Mouse (Mus musculus) liver, adult 2 months (tissue): ENCODE measurements around the gene Ap2a1.

Experiments
- CTCF ChIP-seq: fragments of 200-500 bp; IDR thresholded peaks from 2 replicates; pipeline ENCODE4 v1.5.1; 2011; ENCODE audit warnings: low read depth, low read length, control low read depth
- POLR2A ChIP-seq: fragments of 200-500 bp; IDR thresholded peaks from 2 replicates; pipeline ENCODE4 v1.6.1; 2011; ENCODE audit warnings: low read length, control low read depth; ENCODE audit not compliant: insufficient read depth; ENCODE audit errors: extremely low read depth

DNA sequence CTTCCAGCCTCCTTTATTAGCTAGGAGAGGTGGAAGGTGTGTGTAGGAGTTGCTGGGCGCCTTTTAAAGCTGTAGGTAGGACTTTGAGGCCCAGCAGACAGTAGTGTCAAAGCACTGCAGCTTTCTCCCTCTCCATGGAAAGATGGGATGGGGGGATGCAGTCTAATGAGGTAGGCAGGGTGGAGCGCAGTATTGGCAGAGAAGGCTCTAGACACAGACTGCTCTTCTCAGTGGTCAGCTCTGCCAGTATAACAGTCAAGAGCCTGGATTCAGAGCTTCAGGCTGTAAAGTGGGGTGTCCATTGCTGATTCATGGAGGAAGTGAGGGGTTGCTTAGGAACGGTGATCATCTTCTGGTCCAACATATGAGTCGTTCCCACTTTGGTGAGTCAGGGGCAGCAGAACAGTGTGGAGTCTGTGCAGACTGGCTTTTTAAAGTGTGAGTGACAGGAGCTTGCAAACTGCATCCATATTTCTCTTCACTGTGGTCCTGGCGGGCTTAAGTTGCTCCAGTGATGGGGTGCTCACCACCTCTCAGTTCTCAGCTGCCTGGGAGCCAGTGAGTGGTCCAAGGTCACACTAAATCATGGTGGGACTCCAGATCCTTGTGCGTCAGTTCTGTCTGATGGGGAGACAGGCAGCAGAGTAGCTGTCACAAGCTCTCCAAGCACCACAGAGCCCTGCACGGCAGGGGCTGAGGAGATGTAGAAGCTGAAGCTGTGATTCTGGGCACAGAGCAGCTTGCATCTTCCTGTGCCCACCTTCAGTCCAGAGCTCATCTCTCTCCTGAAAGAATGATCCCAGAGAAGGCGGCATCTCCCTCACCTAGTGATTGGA is 78.3 kb downstream of the Ap2a1 start:
- TF ChIP-seq POLR2A = no peak
- TF ChIP-seq CTCF = no peak
